Mouse (Mus musculus): Measurements from ENCODE around the gene Sdcbp2.

DNA sequence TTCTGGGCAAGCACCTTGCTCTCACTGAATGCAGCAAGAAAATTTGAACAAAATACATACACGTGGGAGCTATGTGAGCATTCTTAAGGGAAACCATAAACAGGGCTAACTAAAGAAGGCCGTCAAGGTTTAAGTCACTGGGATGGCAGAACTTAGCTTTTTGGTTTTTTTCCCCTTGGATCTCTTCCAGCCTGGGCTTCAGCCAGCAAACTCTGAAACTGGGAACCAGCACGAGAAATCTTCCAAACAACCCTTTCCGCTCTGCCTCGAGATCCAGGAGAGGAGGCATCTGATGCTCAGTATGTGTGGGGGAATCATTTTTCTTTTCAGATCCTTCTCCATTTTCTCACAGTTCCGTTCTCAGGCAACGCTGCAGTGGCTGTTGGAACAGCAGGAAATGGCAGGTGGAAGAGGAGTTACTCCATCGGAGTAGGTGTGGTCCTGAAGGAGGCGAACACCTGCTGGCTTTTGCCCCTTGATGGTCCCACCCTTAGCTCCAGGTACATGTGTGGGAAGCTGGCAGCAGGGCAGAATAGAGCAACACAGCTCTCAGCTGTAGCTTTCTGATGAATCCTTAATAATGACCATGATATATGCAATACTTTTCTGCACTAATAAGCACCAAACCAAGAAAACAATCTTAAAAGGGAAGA is 63.1 kb downstream of the Sdcbp2 start:
- TF ChIP-seq POLR2A (IDR thresholded peaks at IDR 0.05; ENCODE audit: borderline replicate concordance, extremely low read depth, low read depth, low read length) (no peak), CTCF (IDR thresholded peaks at IDR 0.05; ENCODE audit: insufficient read depth, low read length) (no peak)
